Mouse (Mus musculus): ENCODE measurements around the gene Zbtb8b.

The Zbtb8b gene

DNA sequence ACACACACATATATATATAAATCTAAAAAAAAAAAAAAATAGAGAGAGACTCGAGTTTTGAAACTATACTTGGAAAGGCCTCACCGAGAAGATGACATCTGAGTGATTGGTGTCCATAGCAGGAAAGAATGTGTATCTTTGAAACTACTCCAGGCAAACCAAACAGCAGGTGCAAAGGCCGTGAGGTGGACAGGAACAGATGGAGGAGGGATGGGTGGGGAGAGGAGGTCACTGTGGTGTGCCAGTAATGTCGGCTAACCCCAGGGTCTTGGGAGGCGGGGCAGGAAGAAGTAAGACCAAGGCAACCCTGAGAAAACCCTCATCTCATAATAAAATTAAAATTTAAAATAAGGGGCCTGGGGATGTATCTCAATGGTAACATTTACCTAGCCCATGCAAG lies 64.8 kb downstream of the Zbtb8b start:
- no peak for DNase-seq (ENCODE audit: low spot score in 2 of 2)

Measured in thymus, postnatal 10 days (tissue).